Mouse (Mus musculus): ENCODE results near the gene Eif2b4.
A peak's percentile ranks its signal among the peaks of the same experiment; 100 is the strongest.

The Eif2b4 gene

DNA sequence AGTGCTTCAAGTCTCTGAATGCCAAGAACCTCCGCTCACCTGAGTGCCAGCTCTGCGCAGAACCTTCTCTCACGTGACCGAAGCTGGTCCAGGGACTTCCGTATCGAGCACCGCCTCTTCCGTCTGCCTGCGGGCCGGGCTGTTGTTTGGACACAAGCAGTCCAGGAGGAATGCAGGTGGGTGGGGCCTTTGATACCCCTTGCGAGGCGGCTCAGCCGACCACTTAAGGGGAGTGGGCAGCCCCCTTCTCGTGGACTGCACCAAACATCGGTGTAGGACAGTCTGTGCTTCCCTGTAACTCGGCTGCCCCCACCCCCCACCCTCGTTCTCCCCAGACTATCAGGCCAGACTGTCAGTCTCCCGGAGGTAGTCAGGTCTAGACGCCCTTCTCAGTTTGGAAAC lies 39.1 kb downstream of the Eif2b4 start, which contains the start of gene Mpv17:
Gene Mpv17, minus strand, starts transcription at position 100 of the 402 bp plus-strand sequence.
- DNase-seq (ENCODE audit: low read depth, low spot score), result peak; percentile 96

- peak; percentile 22 for DNase-seq (ENCODE audit: low read depth, low spot score)
Measured at GRCm38 (mm10) chr5:31153516-31154151, 39.6 kb downstream of the Eif2b4 start.

DNA sequence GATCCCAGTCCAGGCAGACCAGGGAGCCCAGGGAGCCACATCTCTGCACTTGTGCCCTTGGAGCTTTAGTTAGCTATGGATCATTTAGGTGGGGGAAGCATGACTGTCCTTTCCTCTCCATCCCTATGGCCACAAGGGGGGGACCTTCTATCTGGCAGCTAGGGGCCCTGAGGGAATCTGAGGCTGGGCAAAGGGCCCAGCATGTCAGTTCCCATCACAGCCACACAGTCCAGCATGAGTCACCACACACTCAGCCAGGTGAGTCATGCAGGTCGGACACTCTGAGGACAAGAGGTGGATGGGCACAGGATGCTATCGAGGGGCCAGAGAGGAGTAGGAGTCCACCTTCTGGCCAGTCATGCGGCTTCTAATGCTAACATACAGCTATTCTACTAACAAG lies 41.5 kb downstream of the Eif2b4 start:
- peak; percentile 87 for DNase-seq (ENCODE audit: low read depth, low spot score)

DNA sequence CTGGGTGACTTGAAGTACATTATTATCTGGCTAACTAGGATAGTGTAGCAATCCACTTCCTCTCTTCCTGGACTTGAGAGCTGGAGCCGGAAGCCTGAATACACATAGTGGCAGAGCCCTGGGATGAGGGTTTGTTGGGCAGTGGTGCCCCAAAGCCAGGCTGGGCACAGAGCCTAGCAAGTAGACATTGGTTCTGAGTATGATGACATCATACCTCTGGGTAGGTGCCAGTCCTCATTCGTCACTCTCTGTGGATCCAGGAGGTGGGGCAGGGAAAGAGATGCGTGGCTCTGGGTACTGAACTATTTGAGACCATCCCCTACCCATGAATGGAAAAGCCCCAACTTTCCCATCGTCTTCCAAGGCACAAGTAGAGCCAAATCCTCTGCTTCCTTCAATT lies 43.4 kb downstream of the Eif2b4 start:
- DNase-seq (ENCODE audit: low read depth, low spot score), result peak; percentile 32

DNA sequence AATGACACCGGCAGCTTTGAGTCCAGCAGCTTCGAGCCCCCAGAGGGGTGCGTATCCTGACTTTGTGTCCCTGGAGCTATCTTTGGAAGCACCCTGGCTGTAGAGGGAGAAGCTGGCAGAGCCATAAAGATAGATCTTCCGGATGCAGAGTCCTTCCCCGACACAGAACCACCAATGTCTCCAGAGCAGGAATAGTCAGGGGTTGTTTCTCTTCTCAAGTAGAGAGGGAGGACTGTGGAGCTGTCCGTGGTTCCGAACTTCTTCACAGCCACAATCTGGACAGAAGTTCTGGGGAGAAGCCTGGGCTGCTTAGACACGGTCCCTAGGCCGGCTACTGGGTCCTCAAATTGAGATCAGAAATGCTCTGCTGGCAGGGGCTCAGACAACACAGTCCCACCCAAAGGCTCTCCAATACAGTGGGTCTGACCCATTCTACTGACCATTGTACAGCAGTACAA lies 54.2 kb downstream of the Eif2b4 start:
- no peak for DNase-seq (ENCODE audit: low read depth, low spot score)

DNA sequence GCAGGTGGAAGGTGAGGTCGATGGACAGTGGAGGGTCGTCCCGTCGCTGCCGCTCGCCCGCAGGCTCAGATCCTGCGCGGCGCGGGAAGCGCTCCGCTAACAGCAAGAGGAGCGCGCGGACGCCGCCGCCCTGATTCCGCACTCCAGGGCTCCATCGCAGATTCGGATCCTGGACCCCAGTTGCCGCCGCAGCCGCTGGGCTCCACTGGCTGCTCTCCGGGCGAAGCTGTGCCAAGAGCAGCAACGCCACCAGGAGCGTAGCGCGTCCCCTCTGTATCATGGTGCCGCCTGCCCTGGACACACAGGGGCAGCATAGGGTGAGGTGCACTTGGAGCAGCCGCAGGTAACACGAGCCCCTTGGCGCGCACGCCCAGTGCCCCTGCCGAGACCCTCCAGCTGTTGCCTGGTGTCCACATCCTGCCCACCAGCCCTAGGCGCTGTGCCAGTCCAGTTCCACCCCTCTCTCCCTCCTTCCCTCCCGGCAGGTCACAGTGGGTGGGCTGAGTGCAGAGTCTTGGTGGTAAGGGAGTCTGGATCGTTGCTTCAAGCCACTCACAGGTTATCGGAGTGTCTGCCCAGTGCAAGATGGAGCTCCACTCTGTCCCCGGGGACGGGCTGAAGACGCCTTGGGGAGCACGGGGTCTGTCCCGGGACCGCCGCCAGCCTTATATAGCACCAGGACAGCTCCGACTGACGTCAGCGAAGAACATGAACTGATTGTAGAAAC lies 54.8 kb downstream of the Eif2b4 start, which contains the start of gene Ucn:
Gene Ucn, minus strand, starts transcription at position 589 of the 727 bp plus-strand sequence.
- no peak for DNase-seq (ENCODE audit: low read depth, low spot score)

GRCm38 (mm10) chr5:31137658-31138057 lies 55.6 kb downstream of the Eif2b4 start:
- no peak for DNase-seq (ENCODE audit: low read depth, low spot score)
